Mouse (Mus musculus) skeletal muscle tissue, postnatal 0 days (tissue): ENCODE results near the gene Apoo. TPM values are rescaled to one million over a fixed set of nuclear protein-coding genes. Genes with fewer than 3 reads are reported as not detected.

ENCODE experiments used
- microRNA-seq, 2 experiments: library from miRNA; unstranded; fragments of <30 nt; microRNA quantifications; one replicate each; pipeline ENCODE4; 2016
- polyA plus RNA-seq: library from polyadenylated mRNA; unstranded; fragments of >200 nt; fragmentation: Nextera tagmentation; extraction: Ambion mirVana; gene quantifications from 2 replicates; pipeline ENCODE4 v1.2.1, GENCODE M21; 2015

Gene Apoo
- polyA plus RNA-seq, result 246 and 302 TPM in 2 replicates

DNA sequence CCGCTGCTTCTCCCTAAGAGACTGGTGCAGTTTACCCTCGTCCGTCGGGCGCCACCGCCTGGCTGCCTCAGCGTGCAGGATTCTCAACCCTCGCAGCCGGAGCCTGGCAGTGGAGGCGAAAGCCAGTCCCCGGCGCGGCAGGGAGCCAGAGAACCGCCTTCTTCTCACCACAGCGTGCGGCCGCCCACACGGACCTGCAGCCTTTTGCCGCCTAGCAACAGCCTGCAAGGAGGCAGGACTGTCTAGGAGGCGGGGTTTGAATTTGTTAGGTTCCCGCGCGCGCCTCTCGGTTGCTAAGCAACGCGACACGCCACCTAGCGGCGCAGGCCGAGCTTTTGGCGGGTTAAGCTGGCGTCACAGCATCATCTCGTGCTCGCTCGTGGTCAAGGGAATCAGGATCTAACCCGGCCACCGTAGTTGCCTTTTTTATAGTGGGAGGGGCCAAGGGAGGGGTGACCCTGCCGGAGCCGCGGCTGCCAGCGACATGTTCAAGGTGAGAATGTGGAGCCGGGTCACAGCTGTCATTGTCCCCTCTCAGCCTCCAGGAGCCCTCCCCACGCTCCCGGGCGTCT, at the start of gene Apoo, which contains the start of gene Fam90a1b:
Gene Apoo (plus strand): TSS at position 448 of the 572 bp plus-strand sequence.
Gene Fam90a1b (minus strand): TSS at position 108 of the 572 bp plus-strand sequence.

Small RNA genes lying within 50 kb of the gene (microRNA-seq; reads per million reads assigned to microRNA genes)
- 0 reads per million in 2 experiments for gene Gm44477

Other genes starting within 250 kb of the Apoo start
- gene Zfx, start 243.4 kb upstream of the Apoo start, polyA plus RNA-seq, result 15.4 and 15.7 TPM in 2 replicates
- 20.7 and 21.0 TPM in 2 replicates for gene Eif2s3x, start 154.3 kb upstream of the Apoo start, polyA plus RNA-seq
- gene Klhl15, start 132.5 kb upstream of the Apoo start, polyA plus RNA-seq, result 4.1 and 4.8 TPM in 2 replicates
- gene Fam90a1b, start 340 bp upstream of the Apoo start, polyA plus RNA-seq, result not detected in 2 replicates
- gene Maged1, start 175.0 kb downstream of the Apoo start, polyA plus RNA-seq, result 341 and 360 TPM in 2 replicates